Mouse (Mus musculus) 3T3-L1 (cell line): ENCODE measurements around the gene Set.

Experiments used
- DNase-seq: peaks from one replicate; pipeline ENCODE4 v3.0.0-alpha.2; 2015; ENCODE audit warnings: low read depth, low spot score

Set gene

GRCm38 (mm10) chr2:30061215-30062166 is 4.3 kb downstream of the Set start:
- DNase-seq, result peak; percentile 63

- DNase-seq, result peak; percentile 79
Observed at GRCm38 (mm10) chr2:30062249-30063093, 5.3 kb downstream of the Set start.

GRCm38 (mm10) chr2:30063235-30063634 is 6.1 kb downstream of the Set start:
- peak; percentile 35 for DNase-seq

GRCm38 (mm10) chr2:30063791-30064190 is 6.6 kb downstream of the Set start:
- DNase-seq, result no peak

DNA sequence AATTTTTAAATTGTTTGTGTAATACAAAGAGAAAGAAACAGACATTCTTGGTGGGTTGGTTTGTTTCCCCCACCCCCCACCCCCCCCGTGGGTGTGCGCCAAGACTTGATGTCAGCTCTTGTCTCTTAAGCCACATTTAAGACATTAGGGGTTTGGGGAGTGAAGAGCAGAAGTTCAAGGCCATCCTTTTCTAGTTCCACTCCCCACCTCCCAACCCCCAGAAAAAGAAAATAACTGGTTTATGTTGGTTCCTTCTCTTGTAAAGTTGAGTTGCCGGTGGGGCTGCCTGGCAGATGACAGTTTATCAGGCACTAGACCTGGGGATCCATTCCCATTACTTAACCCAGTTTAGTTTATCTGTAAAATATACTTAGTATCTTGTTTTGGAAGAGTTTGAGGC is 7.1 kb downstream of the Set start:
- no peak for DNase-seq

DNA sequence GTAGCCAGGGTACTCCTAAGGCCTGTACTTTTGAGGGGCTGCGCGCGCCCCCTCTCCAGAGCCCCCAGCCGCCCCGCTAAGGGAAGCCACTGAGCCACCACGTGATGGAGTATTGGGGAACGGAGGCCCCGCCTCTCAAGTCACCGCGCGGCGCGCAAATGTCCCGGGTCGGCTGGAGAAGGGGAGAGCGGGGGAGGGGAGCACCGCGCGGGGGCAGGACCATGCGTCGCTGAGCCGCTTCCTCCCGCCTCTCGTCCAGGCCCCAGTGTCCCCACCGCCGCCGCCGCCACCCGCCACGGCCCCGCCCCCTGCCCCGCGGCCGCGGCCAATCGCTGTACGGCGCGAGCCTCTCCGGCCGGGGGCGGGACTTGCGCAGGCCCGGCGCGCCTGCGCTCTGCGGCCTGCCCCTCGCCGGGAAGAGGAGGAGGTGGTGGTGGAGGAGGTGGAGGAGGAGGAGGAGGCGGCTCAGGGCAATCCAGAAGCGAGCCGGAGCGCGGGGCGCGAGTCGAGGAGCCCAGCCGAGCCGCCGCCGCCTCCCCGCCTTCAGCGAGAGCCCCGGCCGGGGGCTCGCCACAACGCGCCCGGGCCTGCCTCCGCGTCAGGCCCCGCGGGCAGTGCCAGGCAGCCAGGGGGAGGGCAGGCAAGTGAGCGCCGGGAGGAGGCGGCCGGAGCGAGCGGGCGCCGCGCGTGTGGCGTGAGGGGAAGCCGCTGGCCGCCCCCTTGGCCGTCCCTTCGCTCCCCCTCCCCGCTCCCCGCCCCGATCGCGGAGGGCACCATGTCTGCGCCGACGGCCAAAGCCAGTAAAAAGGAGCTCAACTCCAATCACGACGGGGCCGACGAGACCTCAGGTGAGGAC is 9.1 kb downstream of the Set start:
- DNase-seq, result peak; percentile 82

GRCm38 (mm10) chr2:30067031-30067888 is 10.1 kb downstream of the Set start:
- peak; percentile 46 for DNase-seq

DNA sequence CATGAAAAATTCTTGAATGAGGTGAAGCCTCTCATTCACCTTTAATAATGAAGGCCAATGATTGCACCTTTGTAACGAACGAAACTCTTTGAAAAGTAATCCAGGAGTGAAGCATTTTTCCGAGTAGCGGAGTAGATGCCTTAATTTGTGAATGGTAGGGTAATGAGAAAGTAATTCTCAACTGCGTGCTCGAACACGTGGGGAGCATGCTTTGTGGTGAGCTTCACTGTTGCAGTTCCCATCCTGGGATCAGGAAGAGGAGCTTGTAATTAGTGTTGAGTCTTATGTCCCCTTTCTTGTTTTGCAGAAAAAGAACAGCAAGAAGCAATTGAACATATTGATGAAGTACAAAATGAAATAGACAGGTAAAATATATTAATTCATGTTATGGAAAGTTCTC is 10.8 kb downstream of the Set start:
- DNase-seq, result no peak

DNA sequence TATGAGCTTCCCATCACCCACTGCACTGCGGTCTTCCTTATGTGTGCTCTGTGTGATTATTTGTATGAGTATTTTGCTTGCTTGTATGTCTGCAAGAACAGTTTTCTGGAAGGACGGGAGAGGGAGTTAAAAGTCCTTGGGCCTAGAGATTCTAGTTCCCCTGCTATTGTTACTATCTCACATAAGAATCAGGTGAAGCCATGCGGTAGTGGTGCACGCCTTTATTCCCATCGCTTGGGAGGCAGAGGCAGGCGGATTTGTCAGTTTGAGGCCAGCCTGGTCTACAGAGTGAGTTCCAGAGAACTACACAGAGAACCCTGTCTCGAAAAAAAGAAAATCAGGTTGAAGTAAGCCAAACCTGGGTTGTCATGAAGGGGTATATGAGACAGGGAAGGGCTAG is 15.7 kb downstream of the Set start:
- DNase-seq, result no peak

DNA sequence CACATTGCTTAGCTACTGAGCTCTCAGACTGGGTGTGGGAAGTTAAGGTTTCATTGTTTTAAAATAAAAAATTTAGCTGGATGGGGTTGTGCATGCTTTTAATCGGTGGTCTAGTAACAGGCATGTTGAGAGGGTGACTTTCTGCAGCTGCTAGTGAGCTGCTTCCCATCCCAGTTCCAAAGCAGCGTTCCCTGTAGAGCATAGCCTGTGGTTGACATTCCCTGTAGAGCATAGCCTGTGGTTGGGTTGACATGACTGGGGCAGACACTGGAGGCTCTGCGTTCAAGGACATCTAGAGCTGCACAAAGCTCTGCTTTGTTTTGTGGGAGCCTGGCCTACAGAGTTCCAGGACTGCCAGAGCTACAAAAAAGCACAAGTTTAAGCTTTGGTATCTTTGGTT is 16.1 kb downstream of the Set start:
- no peak for DNase-seq

GRCm38 (mm10) chr2:30075625-30076024 is 18.4 kb downstream of the Set start:
- DNase-seq, result peak; percentile 80

DNA sequence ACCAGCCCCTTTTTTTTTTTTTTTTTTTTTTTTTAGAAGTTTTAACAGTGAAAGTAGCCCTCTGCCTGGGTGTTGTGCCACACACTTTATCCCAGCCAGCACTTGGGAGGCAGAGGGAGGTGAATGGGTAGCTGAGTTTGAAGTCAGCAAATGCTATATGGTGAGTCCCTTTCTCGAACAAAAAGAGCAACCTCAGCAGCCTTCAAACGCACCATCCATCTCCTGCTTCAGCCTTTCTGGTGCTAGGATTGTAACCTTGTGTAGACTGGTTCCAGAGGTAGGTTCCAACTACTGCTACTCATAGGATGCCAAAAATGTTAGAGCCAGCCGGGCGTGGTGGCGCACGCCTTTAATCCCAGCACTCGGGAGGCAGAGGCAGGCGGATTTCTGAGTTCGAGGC is 19.3 kb downstream of the Set start:
- DNase-seq, result no peak

DNA sequence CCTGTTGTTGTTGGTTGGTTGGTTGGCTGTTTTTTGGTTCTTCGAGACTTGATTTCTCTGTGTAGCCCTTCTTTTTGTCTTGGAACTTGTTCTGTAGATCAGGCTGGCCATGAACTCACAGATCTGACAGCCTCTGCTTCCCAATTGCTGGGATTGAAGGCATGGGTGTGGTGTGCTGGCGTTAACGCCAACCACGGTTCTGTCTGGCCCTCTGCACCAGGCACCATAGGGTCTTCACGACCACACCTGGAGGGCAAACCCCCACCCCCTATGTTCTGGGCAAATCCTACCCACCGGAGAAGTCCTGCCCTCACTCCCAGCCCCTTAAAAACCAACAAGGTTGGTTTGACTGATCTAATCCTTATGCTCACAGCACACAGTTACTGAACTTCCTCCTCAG is 19.8 kb downstream of the Set start:
- DNase-seq, result no peak

DNA sequence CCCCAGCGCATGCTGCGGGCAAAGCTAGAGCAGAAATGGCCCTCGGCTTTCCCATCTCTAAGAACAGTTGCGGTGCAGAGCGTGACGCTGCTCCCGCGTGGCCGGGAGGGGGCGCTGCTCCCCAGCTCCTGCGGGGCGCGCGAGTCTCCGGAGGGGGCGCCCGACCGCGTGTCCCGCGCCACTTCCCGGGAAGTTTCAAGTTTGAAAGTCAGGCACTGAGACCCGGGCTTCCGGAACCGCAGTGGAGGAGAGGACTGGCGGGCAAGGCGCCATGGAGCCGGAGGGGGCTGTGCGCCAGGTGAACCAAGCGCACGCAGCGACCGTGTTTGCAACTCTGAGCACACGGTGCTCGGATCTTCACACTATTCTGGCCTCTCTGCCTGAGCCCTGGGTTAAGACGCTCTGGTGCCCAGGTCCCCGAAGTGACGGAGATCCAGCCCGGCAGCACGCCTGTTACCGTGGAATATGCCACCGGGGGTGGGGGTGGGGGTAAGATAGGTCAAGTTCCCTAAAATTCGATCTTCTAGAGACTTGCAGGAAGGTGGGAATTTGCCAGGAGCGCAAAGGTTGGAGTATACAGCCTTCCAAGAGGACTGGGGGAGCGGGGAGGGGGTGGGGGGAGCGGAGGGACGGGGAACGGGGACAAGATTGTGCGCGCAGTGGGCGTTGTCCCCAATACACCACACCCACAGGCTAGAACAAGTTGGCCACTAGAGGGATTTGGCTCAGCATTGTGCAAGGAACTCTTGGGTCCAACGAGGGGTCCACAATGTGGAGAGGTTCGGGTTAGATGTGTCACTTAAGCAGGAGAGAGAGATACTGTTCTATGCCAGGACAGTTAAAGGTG is 20.5 kb downstream of the Set start, which contains the start of gene Pkn3:
Gene Pkn3, plus strand, starts transcription at position 183 of the 847 bp plus-strand sequence.
- DNase-seq, result peak; percentile 84

DNA sequence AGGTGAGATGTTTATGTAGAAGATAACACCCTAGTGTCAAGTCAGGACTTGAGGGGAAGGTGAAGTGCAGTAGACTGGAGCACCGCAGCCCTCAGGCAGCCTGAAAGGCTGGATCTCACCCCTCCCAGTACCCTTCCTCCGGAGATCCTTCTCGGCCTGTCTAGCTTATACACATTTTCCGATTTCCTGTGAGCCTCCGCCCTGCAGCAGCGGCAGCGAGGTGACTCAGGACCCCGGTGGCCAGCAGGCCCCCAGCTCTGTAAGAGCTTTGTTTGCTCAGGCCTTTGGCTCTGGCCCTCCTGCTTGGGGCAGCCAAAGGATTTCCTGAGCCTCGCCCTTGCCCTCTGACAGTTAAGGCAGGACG is 21.2 kb downstream of the Set start:
- no peak for DNase-seq

GRCm38 (mm10) chr2:30078760-30079159 is 21.6 kb downstream of the Set start:
- DNase-seq, result no peak

GRCm38 (mm10) chr2:30080181-30080800 is 23.1 kb downstream of the Set start:
- no peak for DNase-seq

GRCm38 (mm10) chr2:30084113-30084512 is 26.9 kb downstream of the Set start:
- DNase-seq, result no peak

DNA sequence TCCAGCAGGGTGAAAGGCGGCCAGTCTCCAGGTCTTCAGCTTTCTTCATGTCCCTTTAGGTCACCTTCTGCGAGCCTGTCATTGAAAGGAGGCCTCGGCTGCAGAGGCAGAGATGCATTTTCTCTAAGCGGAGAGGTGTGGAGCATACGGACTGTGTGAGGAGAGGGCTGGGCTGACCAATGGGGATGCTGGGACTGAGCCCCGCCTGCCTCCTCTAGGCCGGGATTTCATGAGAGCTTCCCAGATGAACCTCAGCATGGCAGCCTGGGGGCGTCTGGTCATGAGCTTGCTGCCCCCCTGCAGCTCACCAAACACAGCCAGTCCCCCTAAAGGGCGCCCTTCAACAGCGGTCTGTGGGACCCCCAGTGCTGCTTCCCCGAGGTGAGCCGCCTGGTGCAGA is 27.5 kb downstream of the Set start:
- DNase-seq, result no peak
